Mouse (Mus musculus): ENCODE results near the gene Kynu.

The Kynu gene

GRCm38 (mm10) chr2:43555062-43555888, at the start of gene Kynu:
TSS of gene Kynu (plus strand) at chr2:43555329.
- DNase-seq (ENCODE audit: low spot score in 2 of 2), result no peak

- no peak for DNase-seq (ENCODE audit: low spot score in 2 of 2)
Measured at GRCm38 (mm10) chr2:43506182-43506581, 48.9 kb upstream of the Kynu start.

GRCm38 (mm10) chr2:43513852-43514251, 41.3 kb upstream of the Kynu start:
- DNase-seq (ENCODE audit: low spot score in 2 of 2), result no peak

DNA sequence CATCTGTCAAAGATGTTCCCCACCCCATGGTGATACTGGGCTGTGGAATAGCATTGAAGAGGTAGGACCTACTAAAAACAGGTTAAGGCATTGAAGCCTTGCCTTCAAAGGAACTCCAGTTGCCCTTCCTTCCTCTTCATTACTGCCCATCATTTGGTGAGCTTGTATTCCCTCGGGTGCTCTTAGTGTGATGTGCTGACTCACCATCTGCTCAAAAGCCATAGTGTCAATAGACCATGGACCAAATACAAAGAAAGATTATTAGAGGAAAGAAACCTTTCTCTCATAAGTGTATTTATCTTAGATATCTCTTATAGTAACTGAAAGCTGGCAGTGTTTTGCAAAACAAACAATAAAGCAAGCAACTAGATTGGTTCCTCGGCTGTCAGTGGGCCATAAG, 20.7 kb upstream of the Kynu start:
- no peak for DNase-seq (ENCODE audit: low spot score in 2 of 2)

- no peak for DNase-seq (ENCODE audit: low spot score in 2 of 2)
Measured at GRCm38 (mm10) chr2:43542615-43543014, 12.5 kb upstream of the Kynu start.

GRCm38 (mm10) chr2:43545665-43546064, 9.5 kb upstream of the Kynu start:
- no peak for DNase-seq (ENCODE audit: low spot score in 2 of 2)

GRCm38 (mm10) chr2:43546448-43546847, 8.7 kb upstream of the Kynu start:
- no peak for DNase-seq (ENCODE audit: low spot score in 2 of 2)

- no peak for DNase-seq (ENCODE audit: low spot score in 2 of 2)
Measured at GRCm38 (mm10) chr2:43554216-43554615, 913 bp upstream of the Kynu start.

- DNase-seq (ENCODE audit: low spot score in 2 of 2), result no peak
Measured at GRCm38 (mm10) chr2:43555889-43556285, 758 bp downstream of the Kynu start.

GRCm38 (mm10) chr2:43556985-43557384, 1.9 kb downstream of the Kynu start:
- no peak for DNase-seq (ENCODE audit: low spot score in 2 of 2)

DNA sequence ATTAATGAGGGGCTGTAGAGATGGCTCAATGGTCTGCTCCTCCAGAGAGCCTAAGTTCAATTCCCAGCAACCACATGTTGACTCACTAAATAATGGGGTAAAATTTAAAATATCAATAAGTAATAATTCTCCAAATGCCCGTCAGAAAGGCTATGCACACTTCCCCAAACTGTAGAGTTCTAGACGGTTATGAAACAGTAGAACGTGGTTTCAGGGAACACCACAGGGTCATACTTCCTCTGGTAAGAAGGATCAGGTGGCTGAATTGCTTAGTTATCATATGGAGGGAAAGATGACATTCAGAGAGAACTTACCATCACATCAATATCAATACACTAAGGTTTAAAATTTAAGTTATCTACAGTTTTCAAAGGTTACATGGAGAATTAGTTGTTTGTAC, 6.1 kb downstream of the Kynu start:
- no peak for DNase-seq (ENCODE audit: low spot score in 2 of 2)

DNA sequence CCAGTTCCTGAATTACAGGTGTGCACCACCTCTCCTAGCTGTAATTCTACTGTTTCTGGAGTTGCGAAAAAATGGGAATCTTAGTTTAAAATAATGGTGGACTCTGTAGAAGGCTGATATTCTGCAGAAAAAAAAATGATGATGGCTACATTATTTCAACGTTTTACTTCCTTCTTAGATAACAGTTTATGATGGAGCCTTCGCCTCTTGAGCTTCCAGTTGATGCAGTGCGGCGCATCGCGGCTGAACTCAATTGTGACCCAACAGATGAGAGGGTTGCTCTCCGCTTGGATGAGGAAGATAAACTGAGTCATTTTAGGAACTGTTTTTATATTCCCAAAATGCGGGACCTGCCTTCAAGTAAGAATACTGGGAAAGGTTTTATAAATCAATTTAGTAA, 7.7 kb downstream of the Kynu start:
- no peak for DNase-seq (ENCODE audit: low spot score in 2 of 2)

GRCm38 (mm10) chr2:43568406-43568805, 13.3 kb downstream of the Kynu start:
- DNase-seq (ENCODE audit: low spot score in 2 of 2), result no peak

- DNase-seq (ENCODE audit: low spot score in 2 of 2), result no peak
Measured at GRCm38 (mm10) chr2:43573526-43573925, 18.4 kb downstream of the Kynu start.

- DNase-seq (ENCODE audit: low spot score in 2 of 2), result no peak
Measured at GRCm38 (mm10) chr2:43583243-43583812, 28.2 kb downstream of the Kynu start.

GRCm38 (mm10) chr2:43585508-43585907, 30.4 kb downstream of the Kynu start:
- no peak for DNase-seq (ENCODE audit: low spot score in 2 of 2)

DNA sequence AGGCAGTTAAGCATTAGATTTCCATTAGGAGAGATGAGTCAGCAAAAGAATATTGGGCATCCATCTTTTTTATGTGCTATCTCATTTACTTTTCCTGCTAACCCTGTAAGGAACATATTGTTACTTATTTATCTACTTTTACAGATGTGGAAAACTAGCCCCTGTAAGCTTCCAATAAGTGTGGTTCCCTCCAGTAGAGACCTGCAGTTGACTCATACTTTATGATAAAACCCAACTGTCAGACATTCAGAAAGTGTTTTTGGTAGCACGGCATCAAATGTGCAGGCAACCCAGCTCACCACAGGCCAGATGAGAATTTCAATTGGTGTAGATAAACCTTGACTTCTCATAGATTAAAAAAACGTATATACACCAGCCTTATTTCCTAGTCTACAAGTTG, 32.7 kb downstream of the Kynu start:
- no peak for DNase-seq (ENCODE audit: low spot score in 2 of 2)

GRCm38 (mm10) chr2:43592001-43592704, 37.0 kb downstream of the Kynu start:
- DNase-seq (ENCODE audit: low spot score in 2 of 2), result no peak

GRCm38 (mm10) chr2:43613571-43613970, 58.4 kb downstream of the Kynu start:
- peak in 1 of 2 experiments; percentile 9 for DNase-seq (ENCODE audit: low spot score in 2 of 2)

DNA sequence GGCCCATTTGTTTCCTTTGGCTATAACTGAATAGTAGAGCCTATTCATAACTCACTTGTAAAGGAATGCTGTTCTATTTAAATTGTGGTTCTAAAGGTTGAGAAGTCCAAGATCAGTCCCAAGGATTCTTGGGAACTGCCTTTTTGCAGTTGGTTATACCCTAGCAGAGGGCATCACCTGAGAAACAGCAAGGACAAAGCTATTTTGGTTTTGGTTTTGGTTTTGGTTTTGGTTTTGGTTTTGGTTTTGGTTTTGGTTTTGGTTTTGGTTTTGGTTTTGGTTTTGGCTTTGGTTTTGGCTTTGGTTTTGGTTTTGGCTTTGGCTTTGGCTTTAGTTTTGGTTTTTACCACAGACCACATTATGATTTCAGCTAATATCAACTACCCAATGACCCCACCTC, 66.0 kb downstream of the Kynu start:
- no peak for DNase-seq (ENCODE audit: low spot score in 2 of 2)

- no peak for DNase-seq (ENCODE audit: low spot score in 2 of 2)
Measured at GRCm38 (mm10) chr2:43622844-43623243, 67.7 kb downstream of the Kynu start.

DNA sequence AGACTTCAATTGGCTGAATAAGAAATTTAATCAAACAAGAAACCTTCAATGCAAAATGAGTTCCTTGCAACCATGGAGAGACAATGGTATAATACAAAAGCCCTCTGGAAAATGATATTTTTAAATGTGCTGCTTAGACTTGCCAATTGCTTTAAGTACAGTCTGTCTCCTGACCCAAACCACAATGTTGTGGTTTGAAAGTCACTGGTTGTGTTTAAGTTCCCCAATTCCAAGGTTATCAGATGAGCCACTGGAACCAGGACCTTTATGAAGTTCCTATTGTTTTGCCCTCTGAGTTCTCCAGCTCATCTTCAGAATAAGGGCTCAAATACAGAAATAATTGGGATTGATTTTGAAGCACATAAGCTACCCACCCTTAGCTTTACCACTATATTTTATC, 76.7 kb downstream of the Kynu start:
- no peak for DNase-seq (ENCODE audit: low spot score in 2 of 2)

DNA sequence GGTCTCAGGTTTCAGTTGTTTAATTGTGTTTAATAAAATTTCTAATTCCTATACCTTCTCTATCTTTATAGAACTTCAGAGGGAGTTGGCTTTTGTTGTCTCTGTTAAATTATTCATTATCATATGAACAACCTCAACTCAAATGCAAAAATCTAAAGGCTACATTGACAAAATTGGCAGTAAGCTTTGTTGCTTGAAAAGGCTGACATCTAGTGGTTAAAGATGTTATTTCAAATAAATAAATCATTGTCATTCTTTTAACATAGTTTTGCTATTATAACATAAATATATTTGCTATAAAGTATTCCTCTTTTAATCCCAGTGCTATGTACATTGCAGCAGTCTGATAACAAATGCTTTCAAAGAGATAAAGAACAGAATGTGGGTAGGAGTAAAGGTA, 81.4 kb downstream of the Kynu start:
- no peak for DNase-seq (ENCODE audit: low spot score in 2 of 2)
